Mouse (Mus musculus): ENCODE data around the gene Nrk.

The Nrk gene

DNA sequence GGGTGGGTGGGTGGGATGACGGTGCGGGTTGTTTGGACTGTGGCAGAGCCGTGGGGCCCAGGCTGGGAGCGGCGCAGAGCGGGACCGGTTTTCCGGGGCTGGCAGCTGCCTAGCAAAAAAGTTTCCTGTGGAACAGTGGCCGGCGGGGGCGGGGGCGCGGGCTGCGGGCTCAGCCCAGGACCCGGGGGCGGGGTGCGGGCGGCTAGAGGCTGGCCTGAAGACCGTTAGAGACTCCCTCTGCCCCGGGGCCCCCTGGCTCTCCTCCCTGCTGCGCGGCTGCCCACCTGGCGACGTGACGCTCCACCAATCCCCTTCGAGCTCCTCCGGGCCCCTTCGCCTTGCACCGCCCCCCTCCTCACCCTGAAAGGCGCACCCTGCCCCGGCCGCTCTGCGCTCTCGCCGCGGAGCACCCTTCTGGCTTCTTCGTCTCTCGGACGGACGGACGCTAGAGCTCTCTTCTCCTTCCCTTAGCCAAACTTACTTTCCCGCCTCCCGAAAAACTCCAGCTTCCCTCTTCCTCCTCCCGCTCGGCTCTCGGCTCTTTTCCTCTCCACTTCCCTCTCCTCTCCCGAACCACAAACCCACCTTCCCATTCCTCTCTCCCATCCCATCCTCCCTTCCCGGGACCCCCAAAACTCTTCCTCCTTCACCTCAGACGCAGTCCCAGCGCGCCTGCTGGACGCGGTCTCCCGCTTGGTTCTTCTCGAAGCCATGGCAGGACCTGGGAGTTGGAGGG is at the start of gene Nrk:
Gene Nrk, plus strand, starts transcription at position 390 of the 736 bp plus-strand sequence.
- DNase-seq (ENCODE audit: low spot score in 2 of 2), result no peak

DNA sequence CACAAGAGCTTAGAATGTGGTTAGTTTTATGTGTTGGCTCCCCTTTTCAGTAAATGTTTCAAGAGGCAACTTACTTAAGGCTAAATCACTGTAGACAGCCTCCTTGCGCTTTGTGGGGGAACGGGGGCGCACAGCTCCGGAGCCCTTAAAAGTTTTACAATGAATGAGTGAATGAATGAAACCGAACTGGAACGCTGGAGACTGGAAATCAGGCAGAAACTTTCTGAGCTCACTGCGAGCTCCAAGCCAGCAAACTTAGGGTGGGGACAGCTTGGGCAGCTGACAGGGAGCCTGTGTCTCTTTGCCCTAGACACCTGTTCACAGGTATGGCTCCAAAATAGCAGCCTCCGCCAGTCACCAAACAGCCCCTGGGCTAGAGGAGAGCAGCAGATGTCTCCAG is 864 bp upstream of the Nrk start:
- DNase-seq (ENCODE audit: low spot score in 2 of 2), result no peak

DNA sequence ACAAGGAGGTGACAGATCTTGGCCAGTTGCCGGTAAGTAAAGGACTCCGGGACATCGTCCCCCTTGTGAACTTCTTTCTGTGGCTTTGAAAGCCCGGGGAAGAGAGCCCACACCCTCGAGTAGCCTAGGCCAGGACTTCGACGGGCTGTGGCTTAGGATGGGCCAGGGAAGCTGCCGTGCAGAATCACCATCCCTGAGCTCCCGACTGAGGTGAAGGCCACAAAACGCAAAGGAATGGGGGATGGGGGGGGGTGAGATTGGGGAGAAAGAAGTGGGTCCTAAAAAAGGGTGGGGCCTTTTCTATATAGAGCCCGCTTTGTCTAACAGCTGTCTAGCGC is 516 bp downstream of the Nrk start:
- DNase-seq (ENCODE audit: low spot score in 2 of 2), result no peak

DNA sequence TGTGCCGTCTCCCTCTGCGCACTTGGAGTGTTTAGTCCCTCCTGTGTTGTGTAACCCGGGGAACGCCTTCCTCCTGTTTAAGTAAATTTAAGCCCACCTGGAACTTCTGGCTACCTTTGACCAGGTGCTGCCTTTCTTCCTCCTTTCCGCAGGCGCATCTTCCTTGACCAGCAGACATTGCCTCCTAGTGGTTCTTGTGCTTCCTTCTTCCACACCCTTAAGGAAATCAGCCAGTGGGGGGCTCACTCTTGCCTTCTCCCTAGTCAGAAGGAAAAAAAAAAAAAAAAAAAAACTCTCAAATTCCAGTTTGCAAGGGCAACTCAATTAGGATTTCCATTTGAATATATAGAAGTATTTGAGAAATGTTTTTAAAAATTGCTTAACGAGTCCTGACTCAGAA is 4.8 kb downstream of the Nrk start:
- no peak for DNase-seq (ENCODE audit: low spot score in 2 of 2)

DNA sequence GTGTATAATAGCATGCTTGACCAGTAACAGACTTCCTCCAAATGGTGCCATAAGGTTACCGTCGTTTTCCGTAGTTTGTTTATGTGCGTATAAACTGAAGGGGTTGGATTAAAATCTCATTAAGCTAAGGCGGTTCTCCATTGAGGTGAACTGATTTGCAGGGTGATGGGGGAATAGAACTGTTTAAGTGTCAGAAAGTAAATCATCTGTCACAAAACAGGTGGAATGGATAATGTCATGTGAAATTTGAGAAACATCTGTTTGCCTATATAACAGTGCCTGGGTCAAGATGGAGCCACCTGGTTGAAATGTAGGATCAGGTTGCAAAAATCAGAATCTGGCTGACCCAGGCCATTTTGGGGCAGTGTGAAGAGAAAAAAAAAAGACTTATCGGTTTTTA is 29.7 kb downstream of the Nrk start:
- no peak for DNase-seq (ENCODE audit: low spot score in 2 of 2)

DNA sequence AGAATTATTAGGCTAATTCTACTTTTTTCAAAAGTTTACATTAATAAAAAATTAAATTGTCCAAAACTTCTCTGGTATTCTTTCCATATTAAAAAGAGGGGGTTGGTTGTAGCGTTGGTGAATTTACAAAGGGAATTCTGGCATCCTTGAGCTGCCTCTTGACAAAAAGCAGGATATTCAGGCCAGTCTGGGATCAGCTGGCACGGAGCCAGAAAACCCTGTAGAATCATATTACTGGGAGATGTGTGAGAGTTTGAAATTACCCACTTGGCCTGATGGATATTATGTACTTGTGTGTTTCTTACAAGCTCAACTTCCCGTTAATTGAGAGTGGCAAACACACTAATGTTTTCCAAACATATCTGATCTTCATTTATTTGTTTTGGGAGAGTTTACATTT is 46.5 kb downstream of the Nrk start:
- DNase-seq (ENCODE audit: low spot score in 2 of 2), result no peak

DNA sequence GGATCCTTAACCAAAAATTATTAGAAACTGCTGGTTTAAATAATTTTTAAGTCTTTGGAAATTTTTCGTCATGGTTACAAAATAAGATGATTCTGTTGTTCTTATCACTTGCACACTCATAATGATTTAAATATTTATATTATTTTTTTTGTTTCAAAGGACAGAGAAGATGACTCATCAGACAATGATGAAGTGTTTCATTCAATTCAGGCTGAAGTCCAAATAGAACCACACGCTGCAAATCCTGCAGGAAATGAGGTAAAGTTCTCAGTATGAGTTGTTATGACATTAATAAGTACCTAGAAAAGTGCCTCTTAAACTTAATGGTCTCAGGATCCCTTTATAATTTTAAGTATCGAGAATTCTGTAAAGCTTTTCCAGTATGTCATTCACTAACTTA is 64.3 kb downstream of the Nrk start:
- DNase-seq (ENCODE audit: low spot score in 2 of 2), result no peak

DNA sequence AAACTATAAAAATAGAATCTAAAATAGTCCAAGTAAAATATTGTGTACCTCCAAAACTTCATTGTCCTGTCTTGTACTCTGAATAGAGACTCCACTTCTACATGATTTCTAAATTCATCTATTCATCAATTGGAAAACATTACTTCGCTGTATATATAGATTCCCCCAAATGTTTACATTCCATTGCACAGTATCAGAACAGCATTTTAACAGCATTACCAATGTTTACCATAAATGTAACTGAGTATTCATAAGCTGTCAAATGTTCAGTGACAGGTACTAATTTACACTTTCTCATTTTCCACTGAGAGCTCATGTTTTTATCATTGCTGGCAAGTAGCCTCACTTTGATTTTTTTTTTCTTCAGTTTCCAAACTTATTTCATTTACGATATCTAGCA is 65.0 kb downstream of the Nrk start:
- DNase-seq (ENCODE audit: low spot score in 2 of 2), result no peak

DNA sequence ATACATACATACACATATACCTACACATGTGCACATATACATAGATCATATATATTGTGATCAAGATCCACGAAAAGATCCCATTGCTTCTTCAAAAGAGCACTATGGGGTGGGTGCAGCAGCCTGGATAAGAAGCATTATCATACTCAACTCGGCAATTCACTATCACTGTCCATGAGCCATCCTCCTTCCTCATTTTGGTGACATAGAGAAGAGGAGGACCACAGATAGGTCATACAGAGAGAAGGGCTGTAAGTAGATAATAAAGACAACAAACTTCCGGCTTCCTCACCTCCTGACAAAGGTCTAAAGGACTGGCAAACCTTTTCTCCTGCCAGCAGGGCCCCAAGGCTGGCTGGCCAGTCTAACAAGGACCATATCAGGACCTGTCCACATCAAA is 100.3 kb downstream of the Nrk start:
- no peak for DNase-seq (ENCODE audit: low spot score in 2 of 2)

DNA sequence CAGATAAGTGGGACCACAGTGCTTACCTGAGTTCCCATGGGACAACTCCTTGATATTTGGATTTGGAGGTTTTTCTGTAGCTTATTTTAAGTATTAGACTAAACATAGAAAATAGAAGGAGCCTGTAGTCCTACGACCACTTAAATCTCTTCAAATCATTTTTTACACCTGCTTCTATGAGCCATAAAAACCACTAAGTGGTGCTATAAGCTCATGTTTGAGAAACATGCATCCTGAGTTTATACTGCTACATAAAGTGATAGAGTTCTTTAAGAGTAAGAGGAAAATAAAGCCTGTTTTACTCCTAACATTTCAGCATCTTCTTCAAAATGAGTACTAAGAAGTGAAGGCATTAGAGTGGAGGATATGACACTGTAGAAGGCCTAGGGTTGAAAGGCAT is 102.3 kb downstream of the Nrk start:
- DNase-seq (ENCODE audit: low spot score in 2 of 2), result no peak

DNA sequence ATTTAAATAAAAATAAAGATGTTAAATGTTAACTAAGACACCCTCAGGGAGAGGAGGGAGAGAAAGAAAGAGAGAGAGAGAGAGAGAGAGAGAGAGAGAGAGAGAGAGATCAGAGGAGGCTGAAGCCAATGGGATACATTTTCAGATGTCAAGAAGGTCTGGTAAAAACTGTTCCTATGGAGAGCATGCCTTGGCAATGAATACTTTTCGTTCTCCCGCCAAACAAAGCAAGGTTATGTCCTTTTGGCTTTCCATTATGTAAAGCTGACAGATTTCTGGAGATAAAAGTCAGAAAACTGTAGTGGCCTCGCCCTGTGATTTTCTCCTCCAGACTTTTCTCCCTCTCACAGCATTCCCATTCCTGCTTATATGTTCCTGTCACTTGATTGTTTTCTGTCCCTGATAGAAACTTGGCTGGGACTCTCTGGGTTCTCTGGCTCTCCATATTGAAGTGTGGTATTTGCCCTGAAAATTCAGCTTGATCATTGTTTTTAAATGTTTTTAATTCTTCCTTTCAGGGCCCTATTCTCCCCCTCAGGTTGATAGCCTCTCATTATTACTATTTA is 112.4 kb downstream of the Nrk start:
- DNase-seq (ENCODE audit: low spot score in 2 of 2), result no peak

DNA sequence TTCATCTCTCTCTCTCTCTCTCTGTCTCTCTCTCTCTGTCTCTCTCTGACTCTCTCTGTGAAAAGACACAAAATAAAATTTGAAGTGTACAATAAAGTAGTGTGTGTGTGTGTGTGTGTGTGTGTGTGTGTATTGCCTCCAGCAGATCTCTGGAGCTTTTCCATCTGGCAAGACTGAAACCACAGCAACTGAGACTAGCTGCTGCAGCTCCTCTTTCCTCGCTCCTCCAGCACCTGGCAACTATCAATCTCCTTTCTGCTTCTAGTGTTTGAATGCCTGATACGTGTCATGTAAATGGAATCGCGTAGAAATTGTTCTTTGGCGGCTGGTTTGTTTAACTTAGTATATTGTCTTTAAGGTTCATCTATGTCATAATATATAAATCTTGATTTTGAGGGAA is 113.1 kb downstream of the Nrk start:
- DNase-seq (ENCODE audit: low spot score in 2 of 2), result no peak

DNA sequence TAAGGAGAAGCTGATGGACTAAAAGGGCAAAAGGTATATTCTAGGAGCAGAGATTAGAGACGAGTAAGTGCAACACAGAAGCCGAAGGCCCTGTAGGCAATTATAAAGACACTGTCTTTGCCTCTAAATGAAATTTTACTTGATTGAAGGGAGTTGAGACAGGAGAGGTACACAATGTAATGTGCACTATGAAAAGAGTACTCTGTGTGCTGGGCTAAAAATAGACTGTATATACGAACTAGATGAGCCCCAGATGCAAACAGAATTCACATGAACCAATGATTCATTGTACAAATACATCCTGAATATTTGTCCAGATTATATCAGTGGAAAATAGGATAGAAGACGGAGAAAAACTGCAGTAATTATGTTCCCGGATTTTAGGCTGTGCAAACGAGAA is 113.7 kb downstream of the Nrk start:
- no peak for DNase-seq (ENCODE audit: low spot score in 2 of 2)

DNA sequence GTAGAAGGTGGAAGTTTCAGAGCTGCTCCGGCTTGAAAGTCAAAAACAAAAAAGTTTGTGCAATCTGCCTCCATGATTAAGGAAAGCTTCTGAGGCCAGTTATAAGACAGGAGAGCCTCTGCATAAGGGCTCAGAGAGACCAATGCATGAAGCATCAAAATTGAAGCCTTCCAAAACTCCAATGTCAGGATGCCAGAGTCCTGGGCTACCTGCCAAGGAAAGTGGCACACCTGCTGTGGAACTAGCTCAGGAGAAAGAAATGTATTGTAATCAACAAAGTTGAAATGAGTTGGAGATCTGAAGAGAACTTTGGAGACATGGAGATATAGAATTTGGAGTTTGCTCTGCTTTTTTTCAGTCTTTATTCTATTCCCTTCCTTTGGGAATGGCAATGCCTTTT is 123.4 kb downstream of the Nrk start:
- DNase-seq (ENCODE audit: low spot score in 2 of 2), result no peak

DNA sequence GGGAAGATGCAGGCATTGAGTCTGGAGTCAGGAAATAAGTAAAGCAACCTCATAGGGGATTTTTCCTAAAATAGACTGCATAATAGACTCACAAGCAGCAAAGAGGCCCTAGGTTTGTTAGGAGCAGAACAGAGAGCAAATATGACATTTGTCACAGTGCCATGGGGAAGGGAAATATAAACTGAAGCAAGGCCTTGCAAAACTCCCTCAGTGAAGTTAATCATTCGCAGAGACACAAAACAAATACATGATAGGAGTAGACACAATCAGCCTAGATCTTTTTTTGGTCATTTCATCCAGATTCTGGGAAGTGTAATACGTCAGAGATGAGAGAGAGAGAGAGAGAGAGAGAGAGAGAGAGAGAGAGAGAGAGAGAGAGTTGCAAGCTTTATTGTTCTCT is 125.1 kb downstream of the Nrk start:
- DNase-seq (ENCODE audit: low spot score in 2 of 2), result no peak

DNA sequence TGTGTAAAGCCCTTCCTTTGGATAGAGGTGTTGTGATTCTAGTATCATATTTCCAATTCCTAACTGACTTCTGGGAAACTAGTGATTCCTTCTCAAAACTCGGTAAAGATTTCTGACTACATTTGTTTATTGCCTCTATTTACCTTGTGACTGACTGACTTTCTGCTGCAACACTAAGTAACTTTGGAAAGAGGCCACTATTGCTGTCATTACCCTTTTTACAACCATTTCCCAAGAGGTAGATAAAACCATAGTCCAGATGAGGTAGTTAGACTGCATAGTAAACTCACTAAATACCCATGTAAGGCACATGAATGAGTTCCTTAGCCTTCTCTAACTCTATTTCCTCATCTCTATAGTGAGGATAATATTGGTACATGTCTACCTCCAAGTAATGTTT is 126.9 kb downstream of the Nrk start:
- DNase-seq (ENCODE audit: low spot score in 2 of 2), result no peak

DNA sequence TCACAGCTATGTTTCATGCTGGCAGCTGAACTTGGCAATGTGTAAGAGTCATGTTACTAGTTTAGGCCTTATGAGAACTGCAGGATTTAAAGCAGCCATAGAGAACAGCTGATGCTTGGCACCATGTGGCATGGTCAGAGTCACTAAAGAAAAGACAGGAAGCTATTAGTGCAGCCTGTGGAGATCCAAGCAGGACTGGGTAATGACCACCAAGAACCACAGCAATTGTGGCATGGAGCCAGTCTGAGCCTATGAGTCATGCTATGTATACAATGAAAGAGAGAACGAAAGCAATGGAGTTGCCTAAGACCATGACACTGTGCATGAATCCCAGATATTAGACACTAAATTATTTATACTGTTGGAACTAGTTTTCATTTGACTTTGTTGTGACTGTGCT is 137.7 kb downstream of the Nrk start:
- DNase-seq (ENCODE audit: low spot score in 2 of 2), result no peak

DNA sequence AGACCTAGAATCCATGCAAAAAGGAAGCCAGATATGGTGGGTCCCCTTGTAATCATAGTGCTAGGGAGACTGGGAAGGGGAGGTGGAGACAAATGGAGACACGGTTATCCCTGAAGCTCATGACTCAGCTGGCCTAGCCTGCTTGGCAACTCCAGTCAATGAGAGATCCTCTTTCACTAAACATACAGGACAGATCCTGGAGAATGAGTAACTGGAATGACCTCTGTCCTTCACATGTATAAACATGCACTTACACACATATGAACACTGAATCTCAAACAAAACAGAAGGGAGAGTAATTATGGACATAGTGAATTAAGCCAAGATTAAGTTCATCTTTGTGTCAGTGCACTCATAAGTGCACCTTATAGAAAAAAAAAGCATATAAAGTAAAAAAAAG is 138.9 kb downstream of the Nrk start:
- no peak for DNase-seq (ENCODE audit: low spot score in 2 of 2)

Measured in natural killer cell, adult 2 months (primary cell).